Mouse (Mus musculus): ENCODE results near the gene Washc3. TPM values are rescaled to one million over a fixed set of nuclear protein-coding genes. Genes with fewer than 3 reads are reported as not detected.

Gene Washc3
- polyA plus RNA-seq, 1 experiment from 2014 or later: 33.4 TPM

Other genes starting within 250 kb of the Washc3 start
- 0.17 and 0.77 TPM in 2 replicates for gene Pmch, start 110.0 kb upstream of the Washc3 start, polyA plus RNA-seq (2015; fragmentation: Nextera tagmentation; extraction: Ambion mirVana)
- 13.4 and 19.5 TPM in 2 replicates for gene Parpbp, start 54.2 kb upstream of the Washc3 start, polyA plus RNA-seq (2015; fragmentation: Nextera tagmentation; extraction: Ambion mirVana)
- 51.5 and 62.0 TPM in 2 replicates for gene Nup37, start 54.1 kb upstream of the Washc3 start, polyA plus RNA-seq (2015; fragmentation: Nextera tagmentation; extraction: Ambion mirVana)
- 0.77 and 1.00 TPM in 2 replicates for gene Dram1, start 178.0 kb downstream of the Washc3 start, polyA plus RNA-seq (2015; fragmentation: Nextera tagmentation; extraction: Ambion mirVana)
- gene Gnptab, start 178.0 kb downstream of the Washc3 start, polyA plus RNA-seq (2015; fragmentation: Nextera tagmentation; extraction: Ambion mirVana): 4.0 and 5.3 TPM in 2 replicates

Data from liver, embryonic 13.5 days (tissue).